Mouse (Mus musculus) ES-Bruce4 (cell line): ENCODE measurements around the gene Map3k14. TPM values are rescaled to one million over a fixed set of nuclear protein-coding genes. Genes with fewer than 3 reads are reported as not detected.

Experiments used
- H3K27ac ChIP-seq: 2 replicates; pipeline ENCODE4 v1.5.1; 2012; ENCODE audit warnings: low read length, inconsistent platforms; ENCODE audit not compliant: insufficient read depth
- H3K27me3 ChIP-seq: 2 replicates; pipeline ENCODE4 v1.6.1; 2012; ENCODE audit warnings: mild to moderate bottlenecking, low read length, inconsistent platforms; ENCODE audit not compliant: control insufficient read depth, poor library complexity, insufficient read depth, severe bottlenecking
- H3K36me3 ChIP-seq: 2 replicates; pipeline ENCODE4 v1.6.1; 2012; ENCODE audit warnings: inconsistent platforms, mild to moderate bottlenecking, low read length, moderate library complexity; ENCODE audit not compliant: control insufficient read depth, poor library complexity, insufficient read depth, severe bottlenecking
- H3K4me1 ChIP-seq: one replicate; pipeline ENCODE4 v1.8.1; 2011; ENCODE audit warnings: low read length; ENCODE audit not compliant: control insufficient read depth, insufficient read depth
- H3K4me3 ChIP-seq: 2 replicates; pipeline ENCODE4 v1.5.1; 2011; ENCODE audit warnings: low read depth, mild to moderate bottlenecking, low read length
- H3K9ac ChIP-seq: 2 replicates; pipeline ENCODE4 v1.6.1; 2012; ENCODE audit warnings: low read depth, mild to moderate bottlenecking, inconsistent platforms; ENCODE audit not compliant: poor library complexity, severe bottlenecking
- H3K9me3 ChIP-seq: replicated peaks from 2 replicates; pipeline ENCODE4 v1.6.1; 2012; ENCODE audit warnings: mild to moderate bottlenecking, low read length, inconsistent platforms; ENCODE audit not compliant: control insufficient read depth, poor library complexity, insufficient read depth, severe bottlenecking
- CTCF ChIP-seq: IDR thresholded peaks from one replicate; pipeline ENCODE4 v1.8.1; 2011; ENCODE audit warnings: low read depth, low read length
- EP300 ChIP-seq: IDR thresholded peaks from 2 replicates; pipeline ENCODE4 v1.6.1; 2011; ENCODE audit warnings: low read depth, low read length; ENCODE audit not compliant: insufficient read depth
- POLR2A ChIP-seq: IDR thresholded peaks from one replicate; pipeline ENCODE4 v1.8.1; 2011; ENCODE audit warnings: low read length; ENCODE audit not compliant: insufficient read depth
- polyA plus RNA-seq: library from polyadenylated mRNA; stranded (reverse); fragments of >200 nt; gene quantifications from 2 replicates; pipeline ENCODE4 v1.2.4, GENCODE M21; 2011; ENCODE audit warnings: low read depth; ENCODE audit not compliant: missing spikeins, insufficient read depth, insufficient read length

Gene Map3k14
- polyA plus RNA-seq, 1 experiment: 2.2 TPM

- no peak overlapping the region for H3K4me3 ChIP-seq
Observed at GRCm38 (mm10) chr11:103246731-103247290, 20.5 kb downstream of the Map3k14 start.

DNA sequence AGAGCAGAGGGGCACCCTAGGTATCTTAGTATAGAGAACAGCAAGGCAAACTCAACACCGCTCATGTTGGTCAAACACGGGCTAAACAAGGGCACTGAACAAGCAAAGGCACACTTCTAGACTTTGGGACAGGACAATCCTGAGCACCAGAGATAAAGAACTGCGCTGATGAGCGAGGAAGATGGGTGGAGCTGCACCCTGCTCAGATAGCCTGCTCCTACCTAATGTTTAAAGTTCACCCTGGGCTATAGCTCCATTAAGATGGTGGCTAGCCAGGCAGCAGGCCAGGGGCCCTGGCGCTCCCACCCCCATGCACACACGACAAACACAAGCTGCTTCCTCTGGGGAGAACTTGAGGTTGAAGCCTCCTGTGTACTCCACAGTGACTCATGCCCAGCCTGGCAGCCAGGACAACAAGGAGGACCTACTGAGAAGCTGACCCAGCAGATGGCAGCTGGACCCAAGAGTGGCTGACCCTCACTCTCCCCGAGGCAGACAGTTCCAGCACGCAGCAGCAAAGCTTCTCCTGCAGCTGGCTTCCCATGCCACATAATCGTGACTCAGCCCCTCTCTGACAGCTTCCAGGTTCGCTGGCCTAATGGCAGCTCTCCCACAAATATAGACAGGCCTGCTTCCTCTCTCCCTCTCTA is 21.1 kb downstream of the Map3k14 start:
- no peaks in the 10 kb centered on the region for H3K9me3 ChIP-seq
- H3K36me3 ChIP-seq: no peaks in the 10 kb centered on the region
- no peaks in the 10 kb centered on the region for H3K4me1 ChIP-seq
- no peak overlapping the region for H3K4me3 ChIP-seq
- no peak overlapping the region for H3K9ac ChIP-seq
- no peak for TF ChIP-seq POLR2A
- TF ChIP-seq EP300: no peak
- TF ChIP-seq CTCF: no peak
- no peaks in the 10 kb centered on the region for H3K27me3 ChIP-seq
- H3K27ac ChIP-seq: no peak overlapping the region

More at GRCm38 (mm10) chr11:103246731-103247290, 20.5 kb downstream of the Map3k14 start:
- TF ChIP-seq POLR2A: no peak
- TF ChIP-seq CTCF: no peak
- no peak for TF ChIP-seq EP300
- no peaks in the 10 kb centered on the region for H3K9me3 ChIP-seq
- no peaks in the 10 kb centered on the region for H3K27me3 ChIP-seq
- H3K4me1 ChIP-seq: no peaks in the 10 kb centered on the region
- H3K9ac ChIP-seq: no peak overlapping the region
- H3K36me3 ChIP-seq: no peaks in the 10 kb centered on the region
- no peak overlapping the region for H3K27ac ChIP-seq

- Histone ChIP-seq H3K27ac (no peak overlapping the region), H3K36me3 (no peaks in the 10 kb centered on the region), H3K9ac (no peak overlapping the region), H3K4me1 (no peaks in the 10 kb centered on the region), H3K4me3 (no peak overlapping the region), H3K9me3 (no peaks in the 10 kb centered on the region), H3K27me3 (no peaks in the 10 kb centered on the region)
- no peak for TF ChIP-seq CTCF
- no peak for TF ChIP-seq EP300
- TF ChIP-seq POLR2A: no peak
Observed at GRCm38 (mm10) chr11:103244856-103245255, 22.4 kb downstream of the Map3k14 start.

GRCm38 (mm10) chr11:103240740-103241139 is 26.5 kb downstream of the Map3k14 start:
- H3K36me3 ChIP-seq: no peaks in the 10 kb centered on the region
- H3K27ac ChIP-seq: no peak overlapping the region
- no peaks in the 10 kb centered on the region for H3K9me3 ChIP-seq
- no peaks in the 10 kb centered on the region for H3K4me1 ChIP-seq
- TF ChIP-seq EP300: no peak
- TF ChIP-seq CTCF: no peak
- TF ChIP-seq POLR2A: no peak
- H3K27me3 ChIP-seq: no peaks in the 10 kb centered on the region
- no peak overlapping the region for H3K9ac ChIP-seq
- H3K4me3 ChIP-seq: no peak overlapping the region

DNA sequence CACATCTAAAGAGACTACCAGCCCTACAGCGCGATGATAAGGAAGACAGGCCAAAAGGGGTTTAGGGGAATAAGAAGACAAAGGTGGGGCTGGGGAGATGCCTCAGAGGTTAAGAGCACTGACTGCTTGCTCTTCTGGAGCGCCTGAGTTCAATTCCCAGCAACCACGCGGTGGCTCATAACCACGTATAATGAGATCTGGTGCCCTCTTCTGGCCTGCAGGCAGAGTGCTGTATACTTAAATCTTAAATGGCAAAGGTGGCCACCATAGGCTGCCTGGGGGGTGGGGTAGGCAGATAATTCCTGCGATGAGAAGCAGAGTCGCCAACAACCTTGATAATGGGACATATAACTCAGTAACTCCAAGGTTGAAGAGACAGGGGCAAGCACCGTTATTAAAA is 29.5 kb downstream of the Map3k14 start:
- Histone ChIP-seq H3K9me3 (no peaks in the 10 kb centered on the region), H3K27ac (no peak overlapping the region), H3K9ac (no peak overlapping the region), H3K4me1 (no peaks in the 10 kb centered on the region), H3K27me3 (no peaks in the 10 kb centered on the region), H3K36me3 (no peaks in the 10 kb centered on the region), H3K4me3 (no peak overlapping the region)
- no peak for TF ChIP-seq EP300
- TF ChIP-seq CTCF: peak; percentile 58
- TF ChIP-seq POLR2A: no peak

GRCm38 (mm10) chr11:103236903-103237302 is 30.4 kb downstream of the Map3k14 start:
- H3K36me3 ChIP-seq: no peaks in the 10 kb centered on the region
- TF ChIP-seq POLR2A: no peak
- TF ChIP-seq CTCF: no peak
- no peak for TF ChIP-seq EP300

More at GRCm38 (mm10) chr11:103236903-103237302, 30.4 kb downstream of the Map3k14 start:
- no peaks in the 10 kb centered on the region for H3K4me1 ChIP-seq
- H3K4me3 ChIP-seq: no peak overlapping the region
- H3K9ac ChIP-seq: 0 out of 2 replicates have a peak overlapping the region, but pooled peaks have one; percentile 3
- H3K27me3 ChIP-seq: no peaks in the 10 kb centered on the region
- no peaks in the 10 kb centered on the region for H3K9me3 ChIP-seq
- no peak overlapping the region for H3K27ac ChIP-seq
